Mouse (Mus musculus) CH12.LX (cell line): ENCODE measurements at regions not wholly inside any gene's neighbourhood (a gene's known extent, or its start where the extent isn't known, plus 50 kb on each side); places are given as distances from the start of the nearest gene placed in this dataset.

ENCODE experiments used
- DNase-seq: peaks from one replicate; pipeline ENCODE4 v3.0.0-alpha.2; 2013; ENCODE audit errors: extremely low read depth
- H3K27ac ChIP-seq: 2 replicates; pipeline ENCODE4 v1.5.1; 2012; ENCODE audit warnings: low read depth, mild to moderate bottlenecking, control low read depth, moderate library complexity; ENCODE audit not compliant: insufficient read depth
- H3K27me3 ChIP-seq: replicated peaks from 2 replicates; pipeline ENCODE3; 2012; ENCODE audit warnings: inconsistent platforms
- H3K36me3 ChIP-seq, 2 experiments: replicated peaks in 1 of 2; 2 replicates each; pipeline versions ENCODE3 to v1.6.1; 2012; ENCODE audit warnings: inconsistent platforms in 1 of 2, low read length in 1 of 2, mild to moderate bottlenecking in 1 of 2, mixed read lengths in 1 of 2, moderate library complexity in 1 of 2; ENCODE audit not compliant: control insufficient read depth in 1 of 2, insufficient read depth in 1 of 2
- H3K4me1 ChIP-seq, 2 experiments: 2 replicates each; pipeline ENCODE4 v1.6.1; 2012; ENCODE audit warnings: inconsistent platforms in 1 of 2, moderate library complexity in 1 of 2; ENCODE audit not compliant: insufficient read depth in 2 of 2, control insufficient read depth in 1 of 2
- H3K4me2 ChIP-seq: 2 replicates; pipeline ENCODE4 v1.6.1; 2012; ENCODE audit warnings: low read depth, mild to moderate bottlenecking, control low read depth; ENCODE audit not compliant: poor library complexity, insufficient read depth, severe bottlenecking
- H3K4me3 ChIP-seq, 3 experiments: fragments of 150-350 bp in 1 of 3; sonication (generic) in 1 of 3; replicated peaks in 1 of 3; 2 replicates each; pipeline versions ENCODE3 to v1.5.1; 2011 to 2012; ENCODE audit warnings: low read depth in 2 of 3, low read length in 2 of 3, mild to moderate bottlenecking in 2 of 3, moderate library complexity in 2 of 3, control low read depth in 1 of 3, improper control_type of control experiment in 1 of 3, inconsistent platforms in 1 of 3, mixed read lengths in 1 of 3; ENCODE audit not compliant: poor library complexity in 1 of 3
- H3K79me2 ChIP-seq: replicated peaks from 2 replicates; pipeline ENCODE4 v1.6.1; 2012; ENCODE audit warnings: mild to moderate bottlenecking, moderate library complexity; ENCODE audit not compliant: control insufficient read depth, poor library complexity, insufficient read depth, severe bottlenecking; ENCODE audit errors: extremely low read depth
- H3K9ac ChIP-seq: 2 replicates; pipeline ENCODE4 v1.6.1; 2012; ENCODE audit warnings: low read depth, mild to moderate bottlenecking, control low read depth, moderate library complexity; ENCODE audit not compliant: insufficient read depth
- H3K9me3 ChIP-seq: replicated peaks from 2 replicates; pipeline ENCODE3; 2012; ENCODE audit warnings: low read length, inconsistent platforms, mixed read lengths
- BHLHE40 ChIP-seq: IDR thresholded peaks from 2 replicates; pipeline ENCODE4 v1.6.1; 2011; ENCODE audit warnings: mild to moderate bottlenecking, low read depth, low read length, improper control_type of control experiment
- CTCF ChIP-seq, 2 experiments: IDR thresholded peaks in 1 of 2; conservative IDR thresholded peaks in 1 of 2; 2 replicates each; pipeline ENCODE4 v1.5.1; 2011 to 2012; ENCODE audit warnings: low read depth in 2 of 2, low read length in 2 of 2, improper control_type of control experiment in 1 of 2, inconsistent platforms in 1 of 2, mild to moderate bottlenecking in 1 of 2, moderate library complexity in 1 of 2
- E2F4 ChIP-seq: IDR thresholded peaks from 2 replicates; pipeline ENCODE4 v1.6.1; 2011; ENCODE audit warnings: low read depth, low read length, improper control_type of control experiment; ENCODE audit not compliant: insufficient replicate concordance
- ETS1 ChIP-seq: conservative IDR thresholded peaks from 2 replicates; pipeline ENCODE4 v1.6.1; 2012; ENCODE audit warnings: low read depth, mild to moderate bottlenecking, inconsistent platforms, low read length, improper control_type of control experiment, moderate library complexity
- IRF4 ChIP-seq: IDR thresholded peaks from 2 replicates; pipeline ENCODE4 v1.6.1; 2014; ENCODE audit warnings: low read depth, mild to moderate bottlenecking, inconsistent platforms, low read length, improper control_type of control experiment
- JUN ChIP-seq: IDR thresholded peaks from 2 replicates; pipeline ENCODE4 v1.6.1; 2011; ENCODE audit warnings: low read depth, mild to moderate bottlenecking, low read length, improper control_type of control experiment, moderate library complexity; ENCODE audit not compliant: insufficient read depth
- JUND ChIP-seq: conservative IDR thresholded peaks from 2 replicates; pipeline ENCODE4 v1.6.1; 2011; ENCODE audit warnings: low read depth, low read length, improper control_type of control experiment
- KAT2A ChIP-seq: IDR thresholded peaks from 2 replicates; pipeline ENCODE4 v1.6.1; 2012; ENCODE audit warnings: low read length, improper control_type of control experiment, inconsistent platforms; ENCODE audit not compliant: insufficient replicate concordance
- MAFK ChIP-seq: IDR thresholded peaks from 2 replicates; pipeline ENCODE4 v1.6.1; 2011; ENCODE audit warnings: low read length, improper control_type of control experiment; ENCODE audit not compliant: insufficient replicate concordance
- MAX ChIP-seq: IDR thresholded peaks from 2 replicates; pipeline ENCODE4 v1.6.1; 2011; ENCODE audit warnings: low read length, improper control_type of control experiment
- MAZ ChIP-seq: IDR thresholded peaks from 2 replicates; pipeline ENCODE4 v1.6.1; 2012; ENCODE audit warnings: low read depth, mild to moderate bottlenecking, inconsistent platforms, low read length, improper control_type of control experiment, moderate library complexity
- MEF2A ChIP-seq: IDR thresholded peaks from 2 replicates; pipeline ENCODE4 v1.6.1; 2014; ENCODE audit warnings: low read depth, mild to moderate bottlenecking, inconsistent platforms, low read length, improper control_type of control experiment, borderline replicate concordance
- MXI1 ChIP-seq: IDR thresholded peaks from 2 replicates; pipeline ENCODE4 v1.6.1; 2011; ENCODE audit warnings: mild to moderate bottlenecking, low read depth, low read length, improper control_type of control experiment
- MYC ChIP-seq: IDR thresholded peaks from 2 replicates; pipeline ENCODE4 v1.6.1; 2011; ENCODE audit warnings: low read depth, mild to moderate bottlenecking, improper control_type of control experiment, low read length
- NRF1 ChIP-seq: IDR thresholded peaks from 2 replicates; pipeline ENCODE4 v1.6.1; 2014; ENCODE audit warnings: low read depth, mild to moderate bottlenecking, inconsistent platforms, low read length, improper control_type of control experiment, moderate library complexity
- POLR2A ChIP-seq: IDR thresholded peaks from 2 replicates; pipeline ENCODE4 v1.6.1; 2011; ENCODE audit warnings: low read depth, mild to moderate bottlenecking, improper control_type of control experiment, low read length
- RAD21 ChIP-seq: IDR thresholded peaks from 2 replicates; pipeline ENCODE4 v1.6.1; 2011; ENCODE audit warnings: low read depth, mild to moderate bottlenecking, low read length, improper control_type of control experiment, moderate library complexity
- RCOR1 ChIP-seq: conservative IDR thresholded peaks from 2 replicates; pipeline ENCODE4 v1.6.1; 2012; ENCODE audit warnings: low read depth, mild to moderate bottlenecking, inconsistent platforms, low read length, improper control_type of control experiment
- SIN3A ChIP-seq: IDR thresholded peaks from 2 replicates; pipeline ENCODE4 v1.6.1; 2012; ENCODE audit warnings: low read length, improper control_type of control experiment, inconsistent platforms
- SMC3 ChIP-seq: IDR thresholded peaks from 2 replicates; pipeline ENCODE4 v1.6.1; 2011; ENCODE audit warnings: low read depth, low read length, improper control_type of control experiment
- TCF12 ChIP-seq: IDR thresholded peaks from 2 replicates; pipeline ENCODE4 v1.6.1; 2014; ENCODE audit warnings: low read depth, mild to moderate bottlenecking, inconsistent platforms, low read length, improper control_type of control experiment
- UBTF ChIP-seq: IDR thresholded peaks from 2 replicates; pipeline ENCODE4 v1.6.1; 2012; ENCODE audit warnings: low read depth, mild to moderate bottlenecking, inconsistent platforms, low read length, improper control_type of control experiment, moderate library complexity
- USF2 ChIP-seq: conservative IDR thresholded peaks from 2 replicates; pipeline ENCODE4 v1.6.1; 2011; ENCODE audit warnings: low read depth, low read length, improper control_type of control experiment
- ZC3H11A ChIP-seq: IDR thresholded peaks from 2 replicates; pipeline ENCODE4 v1.6.1; 2012; ENCODE audit warnings: low read depth, mild to moderate bottlenecking, inconsistent platforms, low read length, improper control_type of control experiment
- ZMIZ1 ChIP-seq: IDR thresholded peaks from 2 replicates; pipeline ENCODE4 v1.6.1; 2012; ENCODE audit warnings: low read depth, mild to moderate bottlenecking, inconsistent platforms, low read length, improper control_type of control experiment
- ZNF384 ChIP-seq: IDR thresholded peaks from 2 replicates; pipeline ENCODE4 v1.6.1; 2012; ENCODE audit warnings: low read depth, low read length, improper control_type of control experiment, inconsistent platforms
- dilution Hi-C: fragments of 300-500 bp; cut with MboI; formaldehyde crosslinking; loops from 2 replicates; pipeline ENCODE4 v1.14.3; 2020; ENCODE audit warnings: low sequenced_read_pairs; ENCODE audit not compliant: extremely low pct_unique_long_range_greater_than_20kb, extremely low pct_ligation_motif_present
- in situ Hi-C: fragments of 300-500 bp; cut with MboI; formaldehyde crosslinking; loops from 3 replicates; pipeline ENCODE4 v1.14.3; 2019; ENCODE audit warnings: low sequenced_read_pairs, low pct_ligation_motif_present, low pct_unique_long_range_greater_than_20kb, mixed read lengths

GRCm38 (mm10) chr8:91937227-91937626 lies 135.4 kb upstream of the Irx3 start:
- Histone ChIP-seq H3K27me3 (no peaks in the 10 kb centered on the region), H3K4me1 (no peaks in the 10 kb centered on the region), H3K27ac (no peak overlapping the region), H3K9me3 (peaks cover 83% of the 10 kb centered on the region), H3K36me3 (no peaks in the 10 kb centered on the region), H3K9ac (no peak overlapping the region), H3K79me2 (no peaks in the 10 kb centered on the region), H3K4me3 (no peak overlapping the region), H3K4me2 (no peak overlapping the region)
- TF ChIP-seq USF2 (no peak), MXI1 (no peak), MEF2A (no peak), RAD21 (no peak), BHLHE40 (no peak), JUN (no peak), KAT2A (no peak), CTCF (conservative IDR thresholded peaks at IDR 0.05 in 1 of 2, IDR thresholded peaks at IDR 0.05 in 1 of 2; ENCODE audit: low read depth in 2 of 2, low read length in 2 of 2) (no peak), MAFK (no peak), MYC (no peak), SMC3 (no peak), MAZ (no peak), NRF1 (no peak), TCF12 (no peak)
- DNase-seq, result no peak
- in situ Hi-C loops, result no loop called here
- dilution Hi-C loops, result no loop called here

DNA sequence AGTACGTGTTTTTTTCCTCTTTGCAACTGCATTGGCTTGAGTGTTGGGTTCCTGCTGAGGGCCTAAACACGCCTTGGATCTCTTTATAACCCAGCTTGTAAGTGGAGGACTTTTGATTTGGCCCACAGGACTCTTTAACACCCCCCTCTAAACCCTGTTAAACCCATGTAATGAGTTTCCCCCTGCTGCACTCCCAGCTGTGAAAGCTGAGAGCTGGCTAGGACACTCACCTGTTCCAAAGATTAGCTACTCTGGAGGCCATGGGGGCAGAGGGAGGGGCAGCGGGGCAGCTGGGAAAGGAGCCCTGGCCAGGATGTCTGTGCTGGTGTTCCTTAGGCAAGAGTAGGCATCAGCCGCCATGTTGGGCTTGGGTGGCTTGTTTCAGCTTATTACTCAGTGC lies 128.7 kb upstream of the Irx3 start:
- in situ Hi-C loops, result no loop called here
- DNase-seq, result no peak
- dilution Hi-C loops, result no loop called here

More for the DNA sequence above, 128.7 kb upstream of the Irx3 start:
- H3K27me3 ChIP-seq, result no peaks in the 10 kb centered on the region
- H3K79me2 ChIP-seq, result no peaks in the 10 kb centered on the region
- no peak overlapping the region for H3K4me3 ChIP-seq
- no peaks in the 10 kb centered on the region for H3K36me3 ChIP-seq
- no peak overlapping the region for H3K27ac ChIP-seq
- peaks cover 78% of the 10 kb centered on the region for H3K9me3 ChIP-seq
- no peak for TF ChIP-seq MAX
- no peak for TF ChIP-seq TCF12
- TF ChIP-seq UBTF, result no peak
- no peak for TF ChIP-seq E2F4
- TF ChIP-seq ZC3H11A, result no peak
- TF ChIP-seq JUND, result no peak
- no peak for TF ChIP-seq MAZ
- no peak for TF ChIP-seq RCOR1
- TF ChIP-seq ZNF384, result no peak
- no peak for TF ChIP-seq SMC3
- no peak for TF ChIP-seq SIN3A
- TF ChIP-seq MXI1, result no peak
- TF ChIP-seq ETS1, result no peak
- TF ChIP-seq POLR2A, result no peak
- no peak for TF ChIP-seq IRF4
- no peak for TF ChIP-seq ZMIZ1
- TF ChIP-seq KAT2A, result no peak
- H3K4me2 ChIP-seq, result no peak overlapping the region
- H3K4me1 ChIP-seq, result no peaks in the 10 kb centered on the region
- H3K9ac ChIP-seq, result no peak overlapping the region
